Mouse (Mus musculus) CD8-positive naive resting alpha-beta T cell, adult 2 months (primary cell): ENCODE data around the gene Hibadh.
A peak's percentile ranks its signal among the peaks of the same experiment; 100 is the strongest.
"Not testable (repeated sequence)": the region's sequence is repeated elsewhere in the genome, so short reads cannot be mapped to it uniquely, and the experiment has no call there.

Experiments
- DNase-seq, 2 experiments: peaks; one replicate each; pipeline ENCODE4 v3.0.0; 2022; ENCODE audit warnings: low read depth in 2 of 2, low spot score in 2 of 2

Gene Hibadh

DNA sequence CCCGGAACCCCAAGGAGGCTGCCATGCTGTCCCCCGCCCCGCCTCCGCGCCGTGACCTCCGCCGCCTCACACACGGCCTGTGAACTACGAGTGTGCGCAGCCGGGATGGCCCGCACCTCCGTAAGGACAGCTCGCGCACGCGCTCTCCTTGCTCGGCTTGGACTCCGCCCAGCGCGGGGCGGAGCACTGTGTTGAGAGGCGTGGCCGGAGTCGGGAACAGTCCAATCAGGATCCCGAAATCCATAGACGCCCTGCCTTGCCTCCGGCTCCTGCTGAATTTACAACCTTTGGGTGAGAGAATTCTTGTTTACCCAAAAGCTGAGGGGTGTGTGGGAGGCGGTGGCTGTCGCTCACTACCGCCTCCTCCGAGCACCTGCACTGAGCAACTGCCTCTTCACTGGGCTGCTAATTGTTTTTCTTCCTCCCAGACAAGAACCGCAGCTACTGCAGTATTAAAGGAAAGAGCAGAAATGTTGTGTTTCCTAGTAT, at the start of gene Hibadh:
Gene Hibadh (minus strand): TSS at position 166 of the 489 bp plus-strand sequence.
- peak; percentile 99 to 100 for DNase-seq

DNA sequence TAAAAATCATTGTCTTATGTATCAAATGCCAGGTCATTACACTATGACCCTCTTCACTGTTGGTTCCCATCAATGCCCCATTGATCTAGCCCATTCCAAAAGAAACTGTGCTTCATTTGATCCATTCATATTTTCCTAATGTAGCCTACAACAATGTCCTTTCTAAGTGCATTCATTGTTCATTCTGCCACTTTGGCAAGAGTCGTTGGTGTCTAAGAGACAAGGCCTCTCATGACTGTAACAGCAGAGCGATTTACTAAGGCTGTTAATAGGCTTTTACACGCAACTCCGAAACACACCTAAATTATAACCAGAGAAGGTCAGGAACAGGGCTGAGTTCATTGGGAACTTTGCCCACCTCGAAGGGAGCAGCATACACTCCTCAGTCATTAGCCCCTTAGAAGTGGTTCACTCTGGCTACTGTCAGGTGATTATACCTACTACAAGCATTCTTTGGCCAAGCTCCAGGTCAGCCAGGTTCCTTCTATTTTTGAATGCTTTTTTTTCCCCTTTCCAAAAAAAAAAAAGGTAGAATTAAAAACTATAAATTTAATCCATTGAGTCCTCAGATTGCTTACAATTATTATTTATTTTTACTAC, 46.8 kb upstream of the Hibadh start:
- no peak for DNase-seq

DNA sequence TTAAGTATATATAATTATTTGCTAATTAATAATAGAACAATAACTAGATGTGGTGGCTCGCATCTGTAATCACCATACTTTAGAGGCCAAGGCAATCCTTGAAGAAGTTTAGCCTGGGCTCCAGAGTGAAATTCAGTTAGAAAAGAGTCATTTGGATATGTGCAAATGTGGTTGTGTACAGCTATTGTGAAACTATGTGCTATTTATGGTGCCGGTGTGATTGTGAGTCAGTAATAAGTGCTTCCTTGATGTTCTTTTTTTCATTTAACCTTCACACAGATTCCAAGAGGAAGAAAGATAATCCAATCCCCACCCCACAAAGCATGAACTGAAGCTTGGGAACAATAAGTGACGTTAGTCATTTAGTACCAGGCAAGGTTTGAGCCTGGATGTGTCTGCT, 42.4 kb upstream of the Hibadh start:
- DNase-seq = no peak

DNA sequence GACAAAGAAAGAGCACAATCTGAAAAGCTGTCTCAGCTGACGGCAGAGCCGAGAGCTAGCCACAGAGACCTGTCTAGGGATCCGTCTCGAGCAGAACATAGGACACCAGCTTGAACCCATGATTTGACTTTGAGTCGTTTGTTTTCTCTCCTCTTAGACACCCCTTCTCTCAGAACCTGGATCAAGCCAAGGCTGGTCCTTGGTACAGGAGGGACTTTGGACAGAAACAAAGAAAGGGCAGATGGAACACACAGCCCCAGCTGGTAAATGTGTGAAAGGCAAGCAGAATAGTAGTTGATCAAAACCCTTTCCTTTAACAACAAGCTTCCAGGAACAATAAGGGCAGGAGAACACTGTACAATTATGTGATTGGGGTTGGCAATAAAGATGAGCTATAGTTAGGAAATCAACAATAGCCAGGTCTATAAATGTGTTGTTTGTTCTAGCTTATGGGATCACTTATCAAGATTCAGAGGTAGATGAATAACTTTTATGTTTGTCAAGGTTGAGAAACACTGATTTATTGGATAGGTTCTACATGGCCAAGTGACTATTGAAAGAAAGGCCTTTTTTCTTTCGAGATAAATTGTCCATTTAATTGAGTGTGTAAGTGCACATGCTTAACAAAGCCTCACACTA, 41.8 kb upstream of the Hibadh start:
- no peak for DNase-seq

DNA sequence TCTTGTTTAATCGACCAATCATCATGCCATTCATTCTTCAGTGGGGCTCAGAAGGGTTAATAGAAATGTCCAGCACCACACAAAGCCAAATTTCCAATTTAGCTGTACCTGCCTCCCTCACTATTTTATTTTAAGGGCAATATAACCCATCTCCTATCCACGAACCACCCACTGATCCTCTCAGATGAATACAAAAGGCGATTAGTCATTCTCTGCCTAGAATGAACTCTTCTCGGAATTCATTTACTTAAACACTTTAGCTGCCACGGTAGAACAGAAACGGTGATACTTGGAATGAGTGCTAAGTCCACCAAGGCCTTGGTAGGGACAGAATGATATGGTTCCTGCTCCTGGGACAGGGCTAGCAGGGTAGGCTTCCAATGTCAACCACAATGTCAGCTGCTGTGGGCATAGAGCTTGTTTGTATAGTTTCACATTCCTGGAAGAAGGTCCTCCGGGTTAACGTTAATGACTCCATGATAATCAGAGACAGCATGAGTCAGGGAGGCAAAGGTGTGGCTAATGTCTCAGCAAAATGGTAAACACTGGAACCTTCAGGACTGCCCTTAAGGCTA, 40.4 kb upstream of the Hibadh start:
- DNase-seq = no peak

DNA sequence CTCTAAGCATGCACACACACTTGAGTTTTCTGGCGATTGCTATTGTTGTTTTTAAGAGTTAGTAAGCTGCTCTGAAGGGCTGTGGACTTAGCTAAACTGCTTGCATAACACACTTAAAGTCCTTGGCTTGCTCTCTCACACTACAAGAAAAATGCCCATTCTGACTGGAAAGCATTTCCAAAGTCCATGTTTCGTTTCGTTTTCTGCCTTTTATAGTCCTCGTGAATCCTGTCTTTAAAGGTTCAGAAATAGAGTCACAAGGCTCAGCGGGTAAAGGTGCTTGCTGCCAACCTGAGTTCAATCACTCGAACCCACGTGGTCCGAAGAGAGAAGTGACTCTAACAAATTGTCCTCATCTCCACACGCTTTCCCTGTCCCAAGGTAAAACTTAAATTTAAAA, 39.4 kb upstream of the Hibadh start:
- no peak for DNase-seq

DNA sequence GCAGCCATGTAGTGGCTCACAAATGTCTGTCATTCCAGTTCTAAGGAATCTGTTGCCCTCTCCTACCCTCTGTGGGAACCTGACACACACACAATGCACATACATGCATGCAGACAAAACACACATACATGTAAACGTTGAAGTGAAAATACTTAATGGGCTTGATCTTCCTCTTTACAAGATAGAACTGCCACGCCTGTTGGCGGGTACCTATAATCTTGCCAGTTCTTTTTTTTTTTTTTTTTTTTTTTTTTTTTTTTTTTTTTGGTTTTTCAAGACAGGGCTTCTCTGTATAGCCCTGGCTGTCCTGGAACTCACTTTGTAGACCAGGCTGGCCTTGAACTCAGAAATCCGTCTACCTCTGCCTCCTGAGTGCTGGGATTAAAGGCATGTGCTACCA, 37.3 kb upstream of the Hibadh start:
- DNase-seq = not testable (repeated sequence)

DNA sequence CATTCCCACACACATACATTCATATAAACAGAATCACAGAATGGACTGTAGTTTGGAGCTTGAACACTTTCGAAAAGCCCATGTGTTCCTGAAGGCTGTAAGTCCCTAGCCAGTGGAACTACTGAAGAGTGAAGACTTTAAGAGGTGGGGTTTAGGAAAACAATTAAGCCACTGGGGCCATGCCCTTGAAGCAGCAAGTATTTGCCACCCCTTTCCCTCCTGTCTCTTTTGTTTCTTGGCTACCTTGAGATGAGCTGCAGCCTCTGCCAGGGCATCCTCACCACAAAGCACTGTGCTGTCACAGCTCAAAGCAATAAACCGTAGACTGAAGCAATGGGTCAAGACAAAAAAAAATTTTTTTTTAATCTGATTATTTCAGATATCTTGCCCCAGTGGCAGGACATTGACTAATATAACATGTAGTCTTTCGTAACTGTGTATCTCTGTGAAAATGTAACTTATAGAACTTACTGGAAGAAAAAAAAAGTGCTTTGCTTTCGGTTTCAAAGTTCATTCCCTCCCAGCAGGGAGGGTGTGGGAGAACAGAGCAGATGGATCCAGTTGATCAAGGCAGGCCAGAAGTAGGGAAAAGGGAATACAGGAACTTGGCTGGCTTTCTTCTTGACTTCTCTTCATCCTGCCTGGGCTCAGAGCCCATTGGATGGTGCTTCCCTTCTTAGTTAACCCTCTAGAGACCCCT, 35.2 kb upstream of the Hibadh start:
- no peak for DNase-seq

DNA sequence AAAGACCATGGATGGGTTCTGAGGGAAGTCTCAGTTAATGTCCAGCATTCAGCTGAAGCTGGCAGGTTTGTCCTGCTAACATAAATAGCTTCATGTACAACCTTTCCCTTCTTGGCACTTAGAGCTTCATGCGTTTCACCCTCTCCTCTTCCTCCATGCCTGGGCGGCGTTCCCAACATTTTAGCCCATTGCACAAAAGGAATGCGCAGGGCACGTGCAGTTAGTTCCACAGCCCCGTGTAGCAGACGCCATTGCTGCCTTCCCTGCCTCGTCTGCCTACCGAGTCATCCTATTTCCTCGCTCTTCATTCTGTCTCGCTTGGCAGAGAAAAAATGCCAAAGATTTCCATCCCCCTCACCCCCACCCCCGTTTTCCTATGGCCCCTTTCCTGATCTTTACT, 34.4 kb upstream of the Hibadh start:
- DNase-seq = no peak

DNA sequence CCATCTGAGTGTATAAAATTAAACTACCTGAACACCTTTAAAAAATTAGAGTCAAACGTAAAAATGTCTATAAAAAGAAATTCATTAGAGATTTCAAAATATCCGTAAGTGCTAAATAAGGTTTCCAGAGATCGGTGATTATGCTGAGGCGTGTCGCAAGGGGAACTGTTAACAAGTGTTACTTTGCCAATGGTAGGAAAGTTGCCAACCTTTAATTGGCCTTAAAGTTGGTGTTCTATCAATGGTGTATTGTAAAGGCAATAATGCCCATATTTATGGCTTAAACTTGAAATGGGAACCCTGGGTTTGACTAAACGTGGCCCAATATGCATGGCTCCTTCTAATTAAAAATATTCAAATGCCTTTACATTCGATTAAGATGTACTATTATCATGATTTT, 33.5 kb upstream of the Hibadh start:
- DNase-seq = no peak

DNA sequence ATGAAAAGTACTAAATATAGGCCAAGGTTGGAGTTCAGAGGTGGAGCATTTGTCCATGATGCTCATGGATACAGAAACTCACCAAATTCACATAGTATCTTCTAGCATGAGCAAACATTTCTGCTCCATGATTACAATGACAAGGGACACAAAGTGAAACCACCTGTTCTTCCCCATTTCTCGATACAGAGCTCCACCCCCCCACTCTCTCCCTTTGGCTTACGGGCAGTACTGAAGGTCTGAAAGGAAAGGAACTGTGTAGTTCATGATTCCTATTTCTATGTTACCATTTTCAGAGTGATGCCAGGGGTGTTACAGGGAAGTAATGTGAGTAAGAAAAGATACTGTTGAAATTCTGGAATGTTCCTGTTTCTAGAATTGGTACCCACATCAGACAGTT, 32.4 kb upstream of the Hibadh start:
- DNase-seq = no peak

DNA sequence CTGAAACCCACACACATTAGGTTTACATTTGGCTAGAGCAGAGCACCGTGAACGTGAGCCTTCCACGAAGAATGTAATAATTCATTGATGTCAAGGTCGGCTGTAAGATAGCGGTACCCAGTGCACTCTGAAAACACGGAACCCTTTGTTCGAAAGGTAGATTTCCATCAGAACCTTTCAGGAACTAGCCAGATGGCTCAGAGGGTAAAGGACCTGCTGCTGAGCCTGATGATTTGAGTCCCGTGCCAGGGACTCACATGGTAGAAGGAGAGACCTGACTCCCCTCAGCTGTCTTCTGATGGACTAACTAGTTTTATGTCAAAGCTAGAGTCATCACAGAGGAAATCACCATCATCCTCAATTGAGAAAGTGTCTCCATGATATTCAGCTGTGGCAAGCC, 31.6 kb upstream of the Hibadh start:
- DNase-seq = no peak

DNA sequence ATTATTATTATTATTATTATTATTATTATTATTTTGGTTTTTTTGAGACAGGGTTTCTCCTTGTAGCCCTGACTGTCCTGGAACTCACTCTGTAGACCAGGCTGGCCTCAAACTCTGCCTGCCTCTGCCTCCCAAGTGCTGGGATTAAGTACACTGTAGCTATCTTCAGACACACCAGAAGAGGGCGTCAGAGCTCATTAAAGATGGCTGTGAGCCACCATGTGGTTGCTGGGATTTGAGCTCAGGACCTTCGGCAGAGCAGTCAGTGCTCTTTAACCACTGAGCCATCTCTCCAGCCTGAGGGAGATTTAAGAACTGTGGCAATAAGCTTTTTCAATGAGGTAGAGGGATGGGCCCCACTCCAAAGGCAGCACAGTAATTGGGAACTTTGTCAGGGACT, 29.7 kb upstream of the Hibadh start:
- not testable (repeated sequence) for DNase-seq

DNA sequence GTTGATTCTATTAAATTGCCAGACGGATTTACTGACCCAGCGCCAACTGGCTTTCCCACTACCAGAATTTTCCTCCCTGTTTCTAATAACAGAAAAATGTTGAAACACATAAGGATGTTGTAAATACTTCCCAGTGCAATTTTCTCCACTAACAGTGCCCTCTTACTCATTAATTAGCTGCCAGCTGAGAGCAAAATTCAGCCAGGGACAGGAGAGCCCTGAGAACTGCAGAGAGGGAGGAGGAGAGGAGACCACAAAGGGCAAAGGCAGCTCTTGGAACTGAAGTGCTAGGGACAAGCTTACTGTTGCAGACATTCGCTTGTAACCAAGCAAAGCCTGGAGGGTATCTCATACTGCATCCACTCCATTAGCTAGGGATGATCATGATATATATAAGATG, 27.5 kb upstream of the Hibadh start:
- no peak for DNase-seq

DNA sequence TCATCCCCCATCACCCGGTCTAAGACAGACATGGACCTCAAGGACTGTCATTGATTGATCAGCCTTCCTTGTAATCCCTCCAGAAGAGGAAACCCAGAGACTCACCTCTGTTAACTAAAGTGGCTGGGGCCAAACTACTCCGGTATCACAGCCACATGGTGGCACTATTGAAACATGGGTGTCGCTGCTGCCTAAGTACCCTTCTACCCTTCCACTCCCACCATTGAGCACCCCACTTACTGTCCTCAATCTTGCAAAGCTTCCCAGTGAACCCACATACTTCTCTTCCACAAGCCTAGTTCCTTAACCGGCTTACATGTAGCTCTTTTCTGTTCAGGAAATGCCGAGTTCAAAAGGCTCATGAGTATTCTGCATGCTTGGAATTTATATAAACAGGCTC, 22.8 kb upstream of the Hibadh start:
- DNase-seq = peak in 1 of 2 experiments; percentile 4

DNA sequence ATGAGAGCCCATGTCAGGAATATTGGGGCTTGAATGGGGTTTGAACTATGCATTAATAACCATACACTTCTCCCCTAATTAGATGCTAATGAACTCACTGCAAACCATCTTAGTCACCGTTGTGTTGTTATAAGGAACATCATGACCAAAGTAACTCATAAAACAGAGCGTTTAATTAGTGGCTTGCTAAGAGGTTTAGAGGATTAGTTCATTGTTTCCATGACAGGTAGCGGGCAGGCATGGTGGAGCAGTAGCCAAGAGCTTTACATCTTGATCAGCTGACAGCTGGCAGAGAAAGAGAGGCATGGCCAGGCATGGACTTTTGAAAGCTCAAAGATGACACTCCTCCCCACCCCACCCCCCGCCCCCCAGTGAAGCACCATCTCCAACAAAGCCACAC, 15.1 kb upstream of the Hibadh start:
- no peak for DNase-seq

DNA sequence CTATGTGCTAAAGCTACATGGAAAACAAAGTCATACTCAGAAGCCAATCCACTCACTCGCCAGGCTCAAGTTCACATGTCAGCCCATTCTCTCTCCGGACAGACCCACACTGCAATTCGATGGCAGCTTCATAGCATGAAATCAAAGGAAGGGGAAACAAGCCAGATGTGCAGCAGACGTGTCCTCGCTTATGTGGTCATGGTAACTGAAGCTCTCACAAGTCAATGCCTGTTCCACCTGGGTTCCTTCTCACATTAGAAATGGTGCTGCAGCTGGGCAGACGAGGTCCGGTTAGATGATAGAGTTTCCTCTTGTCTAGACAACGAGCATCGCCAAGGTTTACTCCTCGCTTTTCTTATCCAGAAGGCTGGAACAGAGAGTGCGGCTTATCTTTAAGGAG, 8.6 kb upstream of the Hibadh start:
- DNase-seq = no peak

DNA sequence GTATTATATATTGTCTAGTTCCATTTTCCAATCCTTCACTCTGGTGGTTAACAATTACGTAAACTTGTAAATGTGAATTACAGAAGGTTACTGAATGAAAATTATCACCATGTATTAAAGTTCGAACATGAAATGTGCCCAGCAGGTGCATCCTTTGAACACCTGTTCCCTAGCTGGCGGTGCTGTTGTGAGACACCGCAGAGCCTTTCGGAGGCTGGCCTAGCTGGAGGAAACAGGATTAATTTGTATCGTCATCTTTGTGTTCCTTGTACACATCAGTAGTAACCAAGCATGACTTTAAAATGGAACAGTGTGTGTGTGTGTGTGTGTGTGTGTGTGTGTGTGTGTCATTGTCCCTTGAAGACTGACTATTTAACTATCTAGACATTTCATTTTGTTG, 7.8 kb upstream of the Hibadh start:
- DNase-seq = no peak

DNA sequence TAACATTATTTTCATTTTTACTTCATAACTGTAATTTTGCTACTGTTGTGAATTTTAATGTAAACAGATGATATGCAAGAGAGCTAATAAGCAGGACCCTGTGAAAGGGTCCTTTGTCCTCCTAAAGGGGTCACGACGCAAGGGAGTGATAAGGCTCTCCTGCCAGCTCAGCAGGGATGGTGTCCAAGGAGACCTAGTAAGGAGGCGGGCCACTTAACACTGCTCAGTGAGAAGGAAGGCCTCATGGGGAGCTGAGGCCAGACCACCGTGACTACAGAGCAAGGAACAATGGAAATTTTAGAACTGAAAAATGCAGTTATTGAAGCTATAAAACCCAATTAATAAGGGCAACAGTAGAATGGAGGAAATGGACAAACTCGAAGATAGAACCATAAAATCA, 5.7 kb upstream of the Hibadh start:
- no peak for DNase-seq

DNA sequence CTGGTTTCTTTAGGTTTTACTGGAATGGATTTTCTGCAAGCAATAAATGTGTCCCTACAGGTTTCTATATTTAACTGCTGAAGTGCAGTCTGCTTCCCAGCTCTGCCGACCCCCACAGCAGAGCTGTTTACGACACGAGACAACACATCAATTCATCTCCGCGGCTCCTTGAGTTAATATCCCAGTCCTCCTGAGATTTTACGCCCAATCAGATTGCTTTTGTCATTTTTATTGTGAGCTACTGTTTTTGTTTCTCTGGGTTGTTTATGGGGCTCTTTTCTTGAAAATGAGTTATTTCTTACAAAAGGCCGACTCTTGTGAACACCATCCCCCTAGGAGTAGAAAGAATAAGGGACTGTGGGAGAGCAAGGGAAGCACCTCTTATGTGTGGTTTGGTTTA, 2.0 kb upstream of the Hibadh start:
- no peak for DNase-seq

DNA sequence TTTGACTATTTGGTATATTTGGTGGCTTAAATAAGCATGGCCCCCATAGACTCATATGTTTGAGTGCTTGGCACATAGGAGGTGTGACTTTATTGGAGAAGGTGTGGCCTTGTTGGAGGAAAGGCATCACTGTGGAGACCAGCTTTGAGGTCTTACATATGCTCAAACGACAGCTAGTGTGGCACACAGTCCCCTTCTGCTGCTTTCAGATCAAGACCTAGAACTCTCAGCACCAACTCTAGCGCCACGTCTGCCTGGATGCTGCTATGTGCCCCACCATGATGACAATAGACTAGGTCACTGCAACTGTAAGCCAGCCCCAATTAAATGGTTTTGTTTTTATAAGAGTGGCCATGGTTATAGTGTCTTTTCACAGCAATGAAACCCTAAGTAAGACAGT, 887 bp upstream of the Hibadh start:
- peak in 1 of 2 experiments; percentile 16 for DNase-seq

DNA sequence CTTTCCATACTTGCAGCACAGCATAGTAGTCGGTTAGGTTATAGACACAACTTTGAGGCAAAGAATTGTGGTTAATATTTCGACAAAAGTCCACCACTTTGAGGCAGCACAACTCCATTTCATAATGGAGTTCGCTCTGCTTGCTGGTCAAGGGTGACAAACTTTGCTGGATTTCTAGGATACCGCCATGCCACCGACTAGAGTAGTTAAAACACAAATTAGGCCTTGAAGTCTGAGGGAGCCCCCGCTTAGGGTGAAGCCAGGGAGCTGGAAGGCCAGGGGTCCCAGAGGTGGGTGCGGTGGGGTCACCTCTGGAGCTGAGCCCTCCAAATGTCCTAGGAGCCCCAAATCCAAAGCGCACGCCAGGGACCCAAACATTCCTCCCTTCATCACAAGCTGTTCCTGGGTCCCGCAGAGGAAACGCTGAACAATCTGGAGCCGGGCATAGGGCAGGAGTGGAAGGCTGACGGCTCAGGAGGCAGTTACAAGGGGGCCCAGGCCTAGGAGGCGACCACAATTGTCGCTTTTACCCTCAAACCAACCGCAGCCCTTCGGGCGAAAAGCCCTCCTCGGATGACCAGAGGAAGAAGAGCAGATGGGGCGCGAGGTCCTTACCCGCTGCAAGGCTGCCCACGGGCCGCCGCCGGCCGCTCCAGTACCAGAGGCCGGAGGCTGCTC, 504 bp downstream of the Hibadh start:
- DNase-seq = no peak
